Mouse (Mus musculus) CD4-positive, CD25-positive, alpha-beta regulatory T cell, adult 4 months (primary cell): ENCODE measurements around the gene Tdp1. TPM values are rescaled to one million over a fixed set of nuclear protein-coding genes. Genes with fewer than 3 reads are reported as not detected.
A peak's percentile ranks its signal among the peaks of the same experiment; 100 is the strongest.
"Not testable (repeated sequence)": the region's sequence is repeated elsewhere in the genome, so short reads cannot be mapped to it uniquely, and the experiment has no call there.

Experiments
- ATAC-seq: one replicate; pipeline ENCODE4 v1.8.0; 2017
- polyA plus RNA-seq, 2 experiments: library from polyadenylated mRNA; unstranded; fragments of 100-300 nt; shearing (Covaris generic); gene quantifications; one replicate each; pipeline ENCODE4 v1.2.1; 2017

Tdp1 gene
- polyA plus RNA-seq, 2 experiments from 2014 or later: 25.4 to 34.4 TPM

DNA sequence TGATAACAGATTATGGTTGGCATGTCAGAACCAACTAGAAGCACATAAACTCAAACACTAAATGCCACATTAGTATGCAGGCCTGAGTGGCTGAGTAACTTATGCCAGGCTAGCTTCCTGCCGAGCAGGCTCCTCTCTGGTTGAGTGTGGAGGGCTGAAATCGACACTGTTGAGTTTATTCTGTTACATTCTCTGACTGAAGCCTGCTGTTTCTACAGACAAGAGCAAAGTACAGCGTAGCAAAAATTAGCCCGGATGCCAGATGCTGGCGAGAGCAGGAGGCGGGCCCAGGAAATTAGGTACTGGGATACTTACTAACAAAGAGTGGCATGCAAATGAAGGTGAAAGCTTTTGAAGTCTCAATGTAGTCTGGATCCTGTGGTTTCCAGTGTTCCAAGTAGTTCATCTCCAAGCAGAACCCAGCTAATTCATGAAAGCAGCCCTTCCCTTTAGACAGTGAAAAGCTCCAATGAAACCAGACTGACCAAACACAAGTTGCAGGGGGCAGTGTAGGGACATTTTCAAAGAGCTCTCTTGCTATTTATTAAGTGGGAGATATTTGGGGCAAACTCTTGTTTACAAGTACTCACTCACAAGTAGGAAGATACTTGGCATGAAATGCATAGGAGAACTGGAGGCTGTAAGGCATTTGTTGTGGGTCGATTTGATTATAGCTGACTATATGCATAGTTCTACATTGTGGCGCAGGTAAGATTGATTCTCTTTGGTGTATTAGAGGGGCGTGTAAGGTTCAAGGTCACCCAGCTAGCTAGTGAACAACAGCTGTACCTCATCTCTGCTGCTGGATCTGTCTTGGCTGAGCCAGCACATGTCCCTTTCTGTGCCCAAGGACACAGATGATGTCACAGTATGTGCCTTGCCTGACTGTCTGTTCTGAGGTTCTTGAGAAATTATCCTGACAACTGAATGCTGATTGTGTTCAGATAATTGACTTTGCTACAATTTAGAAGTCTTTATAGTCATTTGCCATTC, 74.0 kb downstream of the Tdp1 start:
- no peak for ATAC-seq

DNA sequence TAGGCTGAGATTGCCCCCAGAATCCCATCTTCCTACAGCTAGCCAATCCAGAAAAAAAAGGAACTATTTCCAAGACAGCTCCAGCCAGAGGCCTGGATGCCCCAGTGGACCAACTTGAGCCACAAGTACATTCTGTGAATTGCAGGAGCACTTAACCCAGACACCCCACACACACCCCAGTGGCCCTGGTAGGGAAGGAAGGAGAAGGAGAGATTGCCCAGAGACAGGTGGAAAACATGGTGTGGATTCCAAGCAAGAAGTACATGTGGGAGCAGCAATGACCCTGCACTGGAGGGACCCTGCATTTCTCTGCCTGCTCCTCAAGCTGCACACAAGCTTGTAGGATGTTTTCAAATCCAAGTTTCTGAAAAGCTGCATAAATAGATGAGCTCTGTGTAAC, 75.0 kb downstream of the Tdp1 start:
- no peak for ATAC-seq

DNA sequence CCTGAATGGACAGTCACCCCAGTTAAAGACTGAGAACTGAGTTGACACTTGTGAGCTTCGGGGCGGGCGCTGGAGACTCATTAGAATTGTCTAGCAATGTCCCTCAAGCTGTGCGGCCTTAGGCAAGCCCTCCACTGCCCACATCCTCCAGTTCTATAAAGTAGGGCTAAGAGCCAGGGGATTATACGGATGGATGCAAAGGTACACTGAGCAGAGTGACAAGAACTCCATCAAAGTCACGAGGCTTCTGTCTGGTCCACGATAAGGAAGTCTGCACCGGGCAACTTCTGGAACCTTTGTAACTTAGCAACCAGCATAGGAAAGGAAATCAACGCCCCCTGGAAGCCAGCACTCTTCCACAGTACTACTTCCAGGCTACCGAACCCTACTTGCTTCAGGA, 75.6 kb downstream of the Tdp1 start:
- ATAC-seq: no peak

DNA sequence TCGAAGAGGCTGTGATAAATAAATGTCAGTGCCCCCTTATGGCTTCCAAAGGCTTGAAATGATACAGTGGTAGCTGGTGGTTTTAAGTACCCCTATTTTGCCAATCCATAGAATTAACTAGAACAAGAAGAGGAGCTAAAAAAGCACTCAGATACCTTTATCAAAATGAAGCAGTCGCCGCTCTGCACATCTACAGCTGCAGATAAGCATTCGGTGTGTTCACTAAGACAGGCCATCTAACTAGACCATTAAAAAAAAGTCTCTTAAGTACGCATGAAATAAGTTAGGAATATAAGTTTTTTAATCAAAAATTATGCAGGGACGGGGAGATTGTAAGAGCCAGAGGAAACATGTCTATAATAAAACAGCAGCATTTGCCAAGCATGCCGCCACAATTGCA, 76.4 kb downstream of the Tdp1 start:
- no peak for ATAC-seq

DNA sequence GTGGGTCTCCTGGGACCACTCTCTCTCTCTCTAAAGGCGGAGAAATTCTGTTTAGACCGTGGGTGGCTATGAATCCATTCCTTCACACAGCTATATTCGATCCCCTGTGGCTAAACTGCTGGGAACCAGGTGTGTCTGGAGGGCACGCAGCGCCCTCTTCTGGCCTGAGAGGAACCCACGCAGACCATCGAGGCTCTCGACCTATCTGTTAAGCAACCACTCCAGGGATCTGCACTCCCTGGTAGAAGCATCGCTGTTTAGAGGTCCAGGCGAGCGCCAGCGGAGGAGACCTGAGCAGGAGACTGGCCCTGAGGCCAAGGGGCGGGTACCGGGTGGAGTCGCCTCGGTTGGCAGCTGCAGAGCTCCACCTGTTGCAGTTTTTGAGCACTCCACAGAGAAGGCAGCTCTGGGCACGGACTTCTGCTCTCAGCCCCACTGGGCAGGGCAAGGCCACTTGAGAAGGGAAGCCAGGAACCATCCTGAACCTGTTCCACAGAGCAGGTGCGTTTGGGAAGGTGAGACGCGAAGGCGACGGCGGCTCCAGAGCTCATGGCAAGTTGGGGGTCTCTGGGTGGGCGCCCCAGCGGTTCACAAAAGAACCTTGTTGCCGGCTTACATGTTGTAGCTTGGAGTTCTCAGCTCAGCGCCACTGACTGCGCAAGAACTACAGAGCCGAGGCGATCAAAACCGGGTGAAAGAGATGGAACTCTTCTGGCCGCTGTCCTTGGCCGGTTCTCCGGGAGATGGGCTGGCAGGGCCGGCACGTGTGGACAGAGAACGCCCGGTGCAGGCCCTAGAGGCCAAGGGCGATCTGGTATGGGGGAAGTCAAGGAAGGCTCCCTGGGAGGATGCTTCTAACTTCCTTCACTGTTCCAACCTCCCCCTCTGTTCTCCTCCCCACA, 80.2 kb downstream of the Tdp1 start, which contains the start of gene Kcnk13:
Gene Kcnk13 (plus strand): TSS at position 199 of the 902 bp plus-strand sequence.
- ATAC-seq: peak; percentile 80

DNA sequence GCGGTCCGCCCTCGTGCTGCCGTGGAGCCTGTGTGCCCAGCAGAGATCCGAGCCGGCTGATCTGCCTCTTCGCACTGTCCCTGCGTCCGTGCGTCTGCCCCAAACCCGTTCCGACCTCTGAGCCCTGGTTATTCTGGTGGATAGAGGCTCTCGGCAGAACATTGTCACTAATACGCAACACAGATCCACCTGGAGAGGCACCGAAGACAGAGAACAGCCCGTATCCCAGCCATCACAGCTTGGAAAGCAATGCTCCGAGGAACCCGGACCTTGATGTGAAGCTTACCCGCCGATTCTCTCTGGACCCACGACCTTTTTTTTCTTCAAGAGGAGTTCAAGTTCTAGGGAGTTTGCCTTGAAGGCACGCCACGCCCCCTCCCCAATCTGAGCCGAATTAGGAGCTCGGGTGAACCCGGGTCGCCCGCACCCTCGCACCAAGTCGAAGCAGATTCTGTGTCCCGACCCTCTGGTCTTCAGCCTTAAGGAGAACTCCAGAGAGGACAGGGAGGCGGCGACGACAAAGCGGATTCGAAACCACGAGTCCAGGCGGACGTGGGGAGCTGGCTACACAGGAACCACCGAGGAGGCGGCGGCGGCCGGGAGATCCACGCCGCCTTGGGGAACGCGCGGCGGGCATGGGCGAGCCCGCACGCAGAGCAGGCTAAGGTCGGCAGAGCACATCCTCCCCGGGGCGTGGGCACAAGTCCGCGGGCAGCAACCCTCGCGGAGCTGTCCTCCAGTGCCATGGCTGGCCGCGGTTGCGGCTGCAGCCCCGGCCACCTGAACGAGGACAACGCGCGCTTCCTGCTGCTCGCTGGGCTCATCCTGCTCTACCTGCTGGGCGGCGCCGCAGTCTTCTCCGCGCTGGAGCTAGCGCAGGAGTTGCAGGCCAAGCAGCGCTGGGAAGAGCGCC, 81.1 kb downstream of the Tdp1 start:
- peak; percentile 20 for ATAC-seq

DNA sequence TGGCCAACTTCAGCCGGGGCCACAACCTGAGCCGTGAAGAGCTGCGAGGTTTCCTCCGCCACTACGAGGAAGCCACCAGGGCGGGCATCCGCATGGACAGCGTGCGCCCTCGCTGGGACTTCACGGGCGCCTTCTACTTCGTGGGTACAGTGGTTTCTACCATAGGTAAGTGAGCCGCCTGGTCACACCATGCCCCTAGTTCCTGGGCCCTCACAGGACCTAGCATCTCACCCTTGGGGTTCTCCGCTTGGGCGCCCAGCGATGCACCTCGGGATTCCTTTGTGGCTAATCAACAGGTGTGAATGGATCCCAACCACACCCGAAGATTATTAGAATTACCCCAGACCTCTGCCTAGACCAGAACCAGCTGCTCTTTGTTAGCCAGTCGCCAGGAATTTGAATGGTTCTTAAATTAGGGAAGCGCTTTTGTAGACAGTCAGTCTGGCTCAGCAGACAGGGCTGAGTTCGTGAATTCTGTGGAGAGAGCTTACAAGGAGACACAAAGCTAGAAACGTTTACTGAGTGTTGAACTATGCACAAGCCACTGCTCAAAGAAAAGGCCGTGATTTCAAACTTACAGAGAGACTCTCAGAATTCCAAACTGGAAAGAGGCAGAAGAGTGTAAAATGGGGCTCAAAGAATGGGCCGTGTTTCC, 81.9 kb downstream of the Tdp1 start:
- no peak for ATAC-seq

DNA sequence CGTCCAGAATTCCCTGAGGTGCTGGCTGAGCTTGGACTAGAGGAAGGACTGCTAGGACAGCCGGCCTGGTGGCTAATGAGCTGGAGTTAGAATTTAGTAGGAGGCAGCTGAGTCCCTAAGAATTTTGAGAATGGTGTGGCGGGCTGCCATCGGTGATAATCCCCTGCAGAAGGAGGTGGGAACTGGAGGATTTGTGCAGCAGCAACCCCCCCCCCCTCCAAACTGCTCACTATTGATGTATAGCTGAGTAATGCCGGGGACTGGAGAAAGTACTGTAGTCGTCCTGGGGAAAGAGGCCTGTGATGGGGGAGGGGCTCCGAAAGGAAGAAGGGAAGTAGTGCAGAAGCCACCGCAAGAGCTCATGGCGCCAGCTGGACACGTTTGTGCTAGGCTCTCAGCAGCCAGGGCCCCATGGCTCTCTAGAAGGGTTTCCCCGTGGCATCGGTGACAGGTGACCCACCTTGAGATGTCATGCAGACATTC, 82.6 kb downstream of the Tdp1 start:
- ATAC-seq: no peak

DNA sequence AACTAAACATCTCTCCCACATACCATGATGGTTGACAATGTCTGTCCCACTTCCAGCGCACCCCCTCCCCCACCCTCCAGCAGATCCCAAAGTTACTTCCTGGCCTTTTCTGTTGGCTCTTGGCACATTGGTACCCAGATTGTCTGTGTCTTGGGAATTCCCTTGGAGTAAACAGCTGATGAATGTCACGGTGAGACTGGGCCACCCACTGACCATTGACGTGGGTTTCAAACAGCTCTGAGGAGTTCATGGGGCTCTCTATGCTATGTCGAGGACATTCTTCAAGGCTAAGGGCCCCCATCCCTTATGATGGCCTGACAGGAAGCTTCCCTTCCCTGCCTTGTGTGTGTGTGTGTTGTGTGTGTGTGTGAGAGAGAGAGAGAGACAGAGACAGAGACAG, 85.6 kb downstream of the Tdp1 start:
- ATAC-seq: no peak

DNA sequence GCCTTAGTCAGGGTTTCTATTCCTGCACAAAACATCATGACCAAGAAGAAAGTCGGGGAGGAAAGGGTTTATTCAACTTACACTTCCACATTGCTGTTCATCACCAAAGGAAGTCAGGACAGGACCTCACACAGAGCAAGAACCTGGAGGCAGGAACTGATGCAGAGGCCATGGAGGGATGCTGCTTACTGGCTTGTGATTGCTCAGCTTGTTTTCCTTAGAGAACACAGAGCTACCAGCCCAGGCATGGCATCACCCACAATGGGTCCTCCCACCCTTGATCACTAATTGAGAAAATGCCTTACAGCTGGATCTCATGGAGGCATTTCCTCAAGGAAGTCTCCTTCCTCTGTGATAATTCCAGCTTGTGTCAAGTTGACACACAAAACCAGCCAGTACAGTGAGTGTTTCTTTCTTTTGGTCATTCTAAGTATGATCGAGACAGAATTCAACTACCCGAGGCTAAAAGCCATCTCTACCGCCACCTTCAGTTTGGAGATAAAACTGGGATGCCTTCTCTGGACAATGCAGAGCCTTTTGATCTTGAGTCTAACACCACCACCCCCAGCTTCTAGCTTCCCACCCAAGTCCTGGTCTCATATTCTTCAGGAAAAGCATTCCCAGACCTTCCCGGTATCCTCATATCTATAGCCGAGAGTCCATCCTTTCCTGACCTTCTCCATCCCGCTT, 87.0 kb downstream of the Tdp1 start:
- ATAC-seq: not testable (repeated sequence)

DNA sequence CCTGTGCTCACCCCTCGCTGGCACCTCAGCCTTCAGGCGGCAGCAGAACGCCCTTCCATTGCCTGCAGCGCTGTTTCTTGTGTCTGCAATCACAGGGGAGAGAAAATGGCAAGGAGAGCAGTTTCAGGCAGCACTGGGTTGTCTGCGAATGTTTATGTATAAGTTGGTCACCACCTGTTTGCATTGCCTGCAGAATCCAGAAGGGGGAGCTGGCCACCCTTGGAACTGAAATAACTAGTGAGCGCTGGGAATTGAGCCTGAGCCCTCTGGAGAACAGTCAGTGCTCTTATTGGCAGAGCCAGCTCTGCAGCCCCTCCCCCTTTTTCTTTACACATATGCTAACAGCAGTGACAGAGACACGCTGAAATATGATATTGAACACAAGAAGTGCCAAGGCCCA, 88.5 kb downstream of the Tdp1 start:
- ATAC-seq: no peak

DNA sequence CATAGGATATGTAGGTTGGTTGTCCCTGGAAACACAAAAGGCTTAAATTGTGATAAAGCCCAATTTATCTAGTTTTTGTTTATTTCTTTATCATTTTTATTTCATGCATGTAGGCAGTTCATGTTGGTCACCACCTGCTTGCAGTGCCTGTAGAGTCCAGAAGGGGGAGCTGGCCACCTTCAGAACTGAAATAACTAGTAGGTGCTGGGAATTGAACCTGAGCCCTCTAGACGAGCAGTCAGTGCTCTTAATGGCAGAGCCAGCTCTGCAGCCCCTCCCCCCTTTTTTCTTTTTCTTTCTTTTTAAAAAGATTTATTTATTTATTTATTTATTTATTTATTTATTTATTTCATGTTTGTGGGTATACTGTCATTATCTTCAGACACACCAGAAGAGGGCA, 89.3 kb downstream of the Tdp1 start:
- ATAC-seq: no peak

DNA sequence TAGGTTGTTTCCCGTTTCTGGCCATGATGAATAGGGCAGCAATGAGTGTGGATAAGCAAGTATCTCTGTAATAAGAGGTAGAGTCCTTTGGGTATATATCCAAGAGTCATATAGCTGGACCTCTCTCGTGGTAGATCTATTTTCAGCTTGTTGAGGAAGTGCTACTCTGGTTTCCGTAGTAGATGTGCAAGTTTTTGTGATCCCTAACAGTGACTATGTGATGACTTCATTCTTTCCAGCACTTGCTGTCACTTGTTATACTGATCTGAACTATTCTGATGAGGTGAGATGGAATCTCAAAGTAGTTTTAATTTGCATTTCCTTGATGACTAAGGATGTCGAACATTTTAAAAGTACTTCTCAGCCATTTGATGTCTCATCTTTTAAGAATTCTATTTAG, 95.2 kb downstream of the Tdp1 start:
- peak; percentile 37 for ATAC-seq

DNA sequence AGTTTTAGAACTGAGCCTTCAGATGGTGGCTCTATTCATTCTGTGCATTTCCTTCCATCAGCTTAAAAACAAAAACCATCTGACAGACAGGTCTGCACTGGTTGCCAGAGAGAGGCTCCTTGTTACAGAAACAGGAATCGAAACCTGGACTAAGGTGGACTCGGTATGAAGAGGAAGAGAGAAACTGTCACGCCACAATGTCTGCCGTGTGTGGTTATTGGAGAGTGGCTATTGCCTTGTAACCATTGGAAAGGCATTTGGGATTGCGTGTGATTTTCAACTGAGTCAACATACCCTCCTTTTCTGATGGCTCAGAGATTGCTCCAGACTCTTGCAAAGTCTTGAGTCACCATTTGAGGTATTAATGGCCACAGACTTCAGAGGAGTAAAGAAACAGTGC, 102.5 kb downstream of the Tdp1 start:
- no peak for ATAC-seq

DNA sequence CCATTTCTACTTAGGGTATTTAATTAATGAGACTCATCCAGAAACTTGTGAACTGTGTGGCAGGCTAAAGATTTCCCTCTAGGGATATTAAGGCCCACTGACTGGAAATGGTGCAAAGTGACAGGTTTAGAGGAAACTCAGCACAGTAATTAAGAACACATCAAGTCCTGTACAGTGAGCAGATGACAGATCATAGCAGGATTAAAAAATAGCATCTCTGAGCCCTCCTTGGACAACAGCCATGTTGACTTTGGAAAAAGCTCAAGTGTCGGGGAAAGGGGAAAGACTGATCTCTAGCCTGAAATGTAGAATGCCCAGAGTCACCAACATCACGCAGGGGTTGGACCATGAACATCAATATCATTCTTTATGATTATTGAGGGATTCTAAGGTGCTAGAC, 103.8 kb downstream of the Tdp1 start:
- ATAC-seq: no peak

DNA sequence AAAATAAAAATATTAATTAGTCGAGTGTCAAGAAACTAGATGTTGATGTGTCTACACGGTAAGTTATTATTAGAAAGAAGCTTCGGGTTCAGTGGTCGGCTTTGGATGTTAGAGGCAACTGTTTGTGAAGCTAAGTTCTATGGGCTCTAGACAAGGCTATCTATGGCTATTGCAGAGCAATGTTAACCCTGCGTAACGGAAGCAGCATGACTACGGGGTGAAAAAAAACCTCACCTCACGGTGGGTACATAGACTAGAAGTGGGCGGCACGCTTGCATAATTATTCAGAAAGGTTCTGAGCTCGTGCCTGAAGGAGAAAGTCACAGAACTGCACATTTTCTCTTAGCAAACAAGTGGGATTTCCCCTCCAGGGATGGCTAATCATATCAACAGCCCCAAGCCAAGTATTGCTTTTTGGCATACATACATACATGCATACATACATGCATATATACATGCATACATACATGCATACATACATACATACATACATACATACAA, 108.1 kb downstream of the Tdp1 start:
- no peak for ATAC-seq

DNA sequence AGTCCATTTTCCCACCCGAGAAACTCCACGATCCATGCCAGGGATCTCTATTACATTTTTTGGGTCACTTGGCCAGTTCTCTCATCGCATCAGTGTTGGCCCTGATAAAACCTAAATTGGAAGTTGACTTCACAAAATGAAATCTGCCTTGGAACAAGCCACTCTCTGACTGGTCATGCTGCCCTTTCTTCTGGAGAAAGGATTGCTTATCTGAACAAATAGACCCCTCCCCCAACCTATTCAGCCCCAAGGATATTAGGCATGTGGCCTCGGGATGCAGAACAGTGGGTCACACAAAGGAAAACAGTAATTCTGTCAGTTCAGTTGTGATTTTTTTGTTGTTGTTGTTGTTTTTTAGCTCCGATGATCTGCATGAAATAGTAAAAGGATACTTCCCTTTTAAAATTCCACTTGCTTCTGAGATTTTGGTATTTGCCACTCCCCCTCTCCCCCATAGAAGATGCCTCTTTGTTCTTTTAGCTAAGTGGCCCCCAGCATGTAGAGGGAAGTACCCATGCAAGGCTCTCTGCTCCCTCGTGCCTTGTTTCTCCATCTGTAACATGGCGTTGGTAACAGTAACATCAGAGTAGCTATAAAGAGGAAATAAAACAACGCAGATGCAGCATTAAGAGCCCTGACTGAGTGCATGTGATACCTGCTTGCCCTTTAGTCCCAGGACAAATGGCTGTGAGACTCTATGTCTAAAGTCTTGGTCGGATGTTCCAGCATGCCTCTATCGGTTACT, 109.0 kb downstream of the Tdp1 start:
- ATAC-seq: no peak

DNA sequence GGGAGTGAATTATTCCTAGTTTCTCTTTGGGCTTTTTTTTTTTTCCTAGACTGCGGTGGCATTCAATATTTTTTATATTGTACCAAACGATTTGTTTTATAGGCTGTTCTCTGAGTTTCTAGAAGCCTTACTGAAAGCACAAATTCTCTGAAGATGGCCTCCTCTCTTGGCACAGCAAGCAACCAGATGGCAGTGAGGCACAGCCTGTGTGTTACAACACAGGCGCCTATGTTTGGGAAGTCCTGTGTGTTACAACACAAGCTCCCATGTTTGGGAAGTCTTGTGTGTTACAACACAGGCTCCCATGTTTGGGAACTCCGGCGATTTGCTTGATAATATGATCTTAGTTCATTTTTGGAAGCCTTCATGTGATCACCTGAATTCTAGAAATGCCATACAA, 111.6 kb downstream of the Tdp1 start:
- no peak for ATAC-seq

DNA sequence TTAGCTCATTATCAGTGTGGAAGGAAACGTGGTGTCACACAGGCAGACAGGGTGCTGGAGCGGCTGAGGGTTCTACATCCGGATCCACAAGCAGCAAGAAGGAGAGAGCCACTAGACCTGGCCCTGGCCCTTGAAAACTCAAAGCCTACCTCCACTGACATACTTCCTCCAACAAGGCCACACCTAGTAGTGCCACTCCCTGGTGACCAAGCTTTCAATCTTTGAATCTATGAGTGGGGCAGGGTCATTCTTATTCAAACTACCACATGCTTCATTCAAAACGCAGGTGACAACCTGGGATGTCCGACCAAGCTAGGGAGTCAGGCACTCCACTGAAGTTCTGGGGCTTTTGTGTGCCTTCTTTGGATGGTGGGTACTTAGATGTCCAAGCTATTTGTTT, 115.4 kb downstream of the Tdp1 start:
- ATAC-seq: no peak

DNA sequence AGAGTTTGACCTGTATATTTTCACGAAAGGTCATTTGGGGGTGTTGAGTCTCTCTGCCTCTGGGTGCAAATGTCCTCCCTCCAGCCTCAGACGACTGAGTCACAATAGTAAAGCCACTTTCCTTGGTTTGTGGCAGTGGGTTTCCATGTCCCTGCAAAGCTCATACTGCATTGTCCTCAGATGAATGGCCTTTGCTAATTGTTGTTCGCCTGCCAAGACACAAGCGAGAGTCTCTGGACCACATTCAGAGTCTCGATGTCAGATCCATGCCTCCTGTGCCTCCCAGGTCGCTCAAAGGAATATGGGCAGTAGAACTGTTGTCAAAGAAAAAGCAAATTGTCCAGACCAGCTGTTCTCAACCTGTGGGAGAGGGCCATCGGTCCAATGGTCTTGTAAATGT, 116.1 kb downstream of the Tdp1 start:
- no peak for ATAC-seq
